Mouse (Mus musculus) lung, adult 2 months (tissue): ENCODE data around the gene Mrpl58.

Experiments used
- CTCF ChIP-seq: fragments of 200-500 bp; IDR thresholded peaks from 2 replicates; pipeline ENCODE4 v1.5.1; 2011; ENCODE audit warnings: mild to moderate bottlenecking, low read length, control low read depth; ENCODE audit not compliant: insufficient read depth
- POLR2A ChIP-seq: fragments of 200-500 bp; IDR thresholded peaks from 2 replicates; pipeline ENCODE4 v1.6.1; 2011; ENCODE audit warnings: low read depth, mild to moderate bottlenecking, control low read depth, low read length, borderline replicate concordance; ENCODE audit errors: extremely low read depth

- TF ChIP-seq CTCF = no peak
- no peak for TF ChIP-seq POLR2A
These were observed 32.2 kb downstream of the Mrpl58 start for GRCm38 (mm10) chr11:115435596-115436337.
